ENCODE assay signal across 19 mouse cellular contexts in the genomic region with DNA sequence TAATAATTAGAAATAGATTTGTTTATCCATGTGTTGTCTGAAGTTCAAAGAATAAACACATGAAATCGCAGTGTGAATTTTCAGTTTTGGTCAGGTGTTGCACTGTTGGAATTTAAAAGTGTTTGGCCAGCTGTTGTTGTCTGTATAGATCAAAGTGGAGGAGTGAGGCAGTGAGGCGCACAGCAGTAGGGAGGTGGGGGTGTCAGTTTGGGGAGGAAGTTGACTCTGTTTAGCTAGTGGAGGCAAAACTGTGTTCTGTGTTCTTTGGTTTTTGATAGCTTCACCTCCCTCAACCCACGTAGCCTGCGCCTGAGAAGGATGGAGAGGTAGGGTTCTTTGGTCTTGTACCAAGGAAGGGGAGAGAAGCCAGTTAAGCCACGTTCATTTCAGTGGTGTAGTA. TPM values are rescaled to one million over a fixed set of nuclear protein-coding genes. Genes with fewer than 3 reads are reported as not detected.
DNase-seq lines count a peak whose midpoint lies in the region; ATAC-seq lines count a peak whose summit lies in the region.
"Had no signal": no experiment of that assay in that cellular context is flagged by ENCODE, and none has a peak within 500 bp of the region (broad histone marks: within the 10 kb centered on the region; RNA-seq: fewer than 3 reads in every experiment).

No protein-coding gene starts in this region.

- DNase-seq in frontal cortex, adult 2 months (ENCODE audit: extremely low spot score in 1 of 2, low spot score in 1 of 2), result no peak
- DNase-seq in spleen, postnatal 36 days (ENCODE audit: low spot score in 2 of 2), result peak; percentile 45 to 51
- DNase-seq in spleen, postnatal 4 days (ENCODE audit: low spot score in 2 of 2), result no peak
- peak; percentile 36 for DNase-seq in splenic B cell, adult 2 months (ENCODE audit: low read depth, low spot score)
- peak; percentile 58 for DNase-seq in thymus, postnatal 4 days
- no peak for DNase-seq in adrenal gland, postnatal 25 days
- DNase-seq: cerebellum, postnatal 25 days; heart, adult 2 months; heart, postnatal 10 days; kidney, adult 18-20 months; right cerebral cortex, adult 18-20 months had no signal

- 0 out of 2 replicates have a peak, but pooled peaks have one; percentile 23 for ATAC-seq in frontal cortex, adult (ENCODE audit: low TSS enrichment)
- no peak for ATAC-seq in megakaryocyte progenitor cell, adult 5-6 weeks (replicated peaks; ENCODE audit: poor library complexity)
- ATAC-seq: forebrain, embryonic 13.5 days; liver, embryonic 12.5 days; midbrain, embryonic 16.5 days had no signal

- H3K36me3 ChIP-seq in splenic B cell, adult 2 months (ENCODE audit: control insufficient read depth, insufficient read depth, low read length, poor library complexity, severe bottlenecking), result peaks cover 18% of the 10 kb centered on the region

- no peaks in the 10 kb centered on the region for H3K27me3 ChIP-seq in splenic B cell, adult 2 months (ENCODE audit: control insufficient read depth, insufficient read depth, low read length, poor library complexity, severe bottlenecking)
- H3K27me3 ChIP-seq: forebrain, embryonic 13.5 days; hindbrain, embryonic 13.5 days; liver, embryonic 12.5 days; lung, embryonic 15.5 days; stomach, embryonic 15.5 days had no signal

RNA-seq across cellular contexts. Expression of gene Man2a1, which starts 28.3 kb away (rescaled TPM):
- polyA plus RNA-seq in frontal cortex, adult 2 months (2012; rRNA removed), result 8.4 and 8.8 TPM in 2 replicates
- 31.5 and 34.7 TPM in 2 replicates for total RNA-seq in megakaryocyte progenitor cell, adult 5-6 weeks (2015)
- 32.9 and 35.3 TPM in 2 replicates for total RNA-seq in megakaryocyte progenitor cell, adult 5-6 weeks (2017)
- total RNA-seq in adrenal gland, postnatal 25 days (2021), result 176 and 192 TPM in 2 replicates

Comparison
In these comparisons a context has a peak if more than half of its experiments do, and no peak if none do; other contexts are left out.
1. DNase-seq: peak in spleen, postnatal 36 days (2 of 2), splenic B cell, adult 2 months (single experiment) and thymus, postnatal 4 days (single experiment); none in frontal cortex, adult 2 months (0 of 2), spleen, postnatal 4 days (0 of 2) and adrenal gland, postnatal 25 days (single experiment).